ENCODE assay signal across 10 mouse cellular contexts in genomic region chr1:171613962-171614361, GRCm38 (mm10). TPM values are rescaled to one million over a fixed set of nuclear protein-coding genes. Genes with fewer than 3 reads are reported as not detected.
DNase-seq lines count a peak whose midpoint lies in the region; ATAC-seq and TF ChIP-seq lines count a peak whose summit lies in the region.
"Had no signal": no experiment of that assay in that cellular context is flagged by ENCODE, and none has a peak within 500 bp of the region (broad histone marks: within the 10 kb centered on the region; RNA-seq: fewer than 3 reads in every experiment).

No protein-coding gene starts in this region.

- H3K36me3 ChIP-seq in kidney, postnatal 0 days (ENCODE audit: insufficient read depth, low read length), result no peaks in the 10 kb centered on the region
- H3K36me3 ChIP-seq in kidney, embryonic 15.5 days, result no peaks in the 10 kb centered on the region
- no peaks in the 10 kb centered on the region for H3K36me3 ChIP-seq in hindbrain, embryonic 12.5 days
- H3K36me3 ChIP-seq: hindbrain, embryonic 13.5 days; neural tube, embryonic 15.5 days had no signal

- H3K9ac ChIP-seq in kidney, postnatal 0 days (ENCODE audit: low read depth, low read length), result no peak overlapping the region
- no peak overlapping the region for H3K9ac ChIP-seq in kidney, embryonic 15.5 days
- H3K9ac ChIP-seq in hindbrain, embryonic 12.5 days, result no peak overlapping the region
- H3K9ac ChIP-seq: hindbrain, embryonic 13.5 days; neural tube, embryonic 15.5 days had no signal

- no peak for ATAC-seq in kidney, postnatal 0 days (replicated peaks; ENCODE audit: low FRiP score, low read depth)
- ATAC-seq in kidney, embryonic 15.5 days (replicated peaks; ENCODE audit: low FRiP score), result no peak
- peak; percentile 39 for ATAC-seq in inflammation-experienced regulatory T-cells, adult 6 months
- ATAC-seq in monocyte, adult 5-6 weeks (replicated peaks; ENCODE audit: insufficient number of reproducible peaks, low FRiP score, low TSS enrichment, poor library complexity, severe bottlenecking), result no peak
- ATAC-seq in hindbrain, embryonic 12.5 days (ENCODE audit: low FRiP score), result no peak

- peak; percentile 18 for DNase-seq in kidney, postnatal 0 days (ENCODE audit: low spot score)
- DNase-seq in CD4-positive helper T cell, adult 2 months (ENCODE audit: low read depth, low spot score), result peak; percentile 51
- DNase-seq in ES-CJ7 (ENCODE audit: low read depth, low spot score), result peak; percentile 30
- no peak for DNase-seq in layer of hippocampus, adult 9-10 months (ENCODE audit: low spot score)

- no peaks in the 10 kb centered on the region for H3K27me3 ChIP-seq in kidney, postnatal 0 days (ENCODE audit: insufficient read depth, low read length)
- H3K27me3 ChIP-seq in kidney, embryonic 15.5 days, result no peaks in the 10 kb centered on the region
- H3K27me3 ChIP-seq in hindbrain, embryonic 12.5 days, result no peaks in the 10 kb centered on the region
- H3K27me3 ChIP-seq: hindbrain, embryonic 13.5 days; neural tube, embryonic 15.5 days had no signal

- TF ChIP-seq CTCF in kidney, postnatal 0 days (IDR thresholded peaks at IDR 0.05; ENCODE audit: low read depth), result peak; percentile 50; the same call in 1 of the 2 replicates

- H3K4me3 ChIP-seq in kidney, postnatal 0 days (replicated peaks; ENCODE audit: low read depth, low read length), result no peak overlapping the region
- H3K4me3 ChIP-seq in kidney, embryonic 15.5 days (replicated peaks), result no peak overlapping the region
- no peak overlapping the region for H3K4me3 ChIP-seq in hindbrain, embryonic 12.5 days
- H3K4me3 ChIP-seq: hindbrain, embryonic 13.5 days; neural tube, embryonic 15.5 days had no signal

- no peaks in the 10 kb centered on the region for H3K9me3 ChIP-seq in kidney, postnatal 0 days (replicated peaks; ENCODE audit: low read length)
- no peaks in the 10 kb centered on the region for H3K9me3 ChIP-seq in kidney, embryonic 15.5 days (replicated peaks)
- no peaks in the 10 kb centered on the region for H3K9me3 ChIP-seq in hindbrain, embryonic 12.5 days (replicated peaks)
- H3K9me3 ChIP-seq: hindbrain, embryonic 13.5 days; neural tube, embryonic 15.5 days had no signal

- H3K4me2 ChIP-seq in kidney, postnatal 0 days (ENCODE audit: low read length), result no peak overlapping the region
- no peak overlapping the region for H3K4me2 ChIP-seq in kidney, embryonic 15.5 days
- H3K4me2 ChIP-seq in hindbrain, embryonic 12.5 days (replicated peaks), result no peak overlapping the region
- H3K4me2 ChIP-seq: hindbrain, embryonic 13.5 days; neural tube, embryonic 15.5 days had no signal

- no peaks in the 10 kb centered on the region for H3K4me1 ChIP-seq in kidney, postnatal 0 days (replicated peaks; ENCODE audit: insufficient read depth, low read length)
- H3K4me1 ChIP-seq in kidney, embryonic 15.5 days, result 0 out of 2 replicates have a peak, but pooled peaks cover 5% of the 10 kb centered on the region
- H3K4me1 ChIP-seq in hindbrain, embryonic 12.5 days, result no peaks in the 10 kb centered on the region
- H3K4me1 ChIP-seq: hindbrain, embryonic 13.5 days; neural tube, embryonic 15.5 days had no signal

- H3K27ac ChIP-seq in kidney, postnatal 0 days, result no peak overlapping the region
- no peak overlapping the region for H3K27ac ChIP-seq in kidney, embryonic 15.5 days
- no peak overlapping the region for H3K27ac ChIP-seq in hindbrain, embryonic 12.5 days
- H3K27ac ChIP-seq: hindbrain, embryonic 13.5 days; neural tube, embryonic 15.5 days had no signal

- WGBS in kidney, postnatal 0 days, result 35% methylated on average over 2 of the region's 2 CpGs
- WGBS in kidney, embryonic 15.5 days, result 36% methylated on average over 2 of the region's 2 CpGs
- 51% methylated on average over 2 of the region's 2 CpGs for WGBS in hindbrain, embryonic 12.5 days

RNA-seq across cellular contexts. Expression of gene Ly9, which starts 6.8 kb away (rescaled TPM):
- 0.17 and 0.24 TPM in 2 replicates for polyA plus RNA-seq in kidney, postnatal 0 days (2015; fragmentation: Nextera tagmentation; extraction: Ambion mirVana)
- polyA plus RNA-seq in kidney, embryonic 15.5 days (2015; fragmentation: Nextera tagmentation; extraction: Ambion mirVana), result 0.32 and 0.42 TPM in 2 replicates
- polyA plus RNA-seq in inflammation-experienced regulatory T-cells, adult 6 months (2017; shearing (Covaris generic)), result 10 to 100 TPM; 58.2 to 92.2 (median 79.1) TPM
- total RNA-seq in monocyte, adult 5-6 weeks (2017), result 71.1 to 137 TPM (median 80.7 TPM) in 3 replicates
- polyA plus RNA-seq in hindbrain, embryonic 12.5 days (2016; fragmentation: Nextera tagmentation; extraction: Ambion mirVana), result not detected in 2 replicates

RNA-seq across cellular contexts. Expression of gene Slamf7, which starts 38.9 kb away (rescaled TPM):
- not detected in 2 replicates for polyA plus RNA-seq in kidney, postnatal 0 days (2015; fragmentation: Nextera tagmentation; extraction: Ambion mirVana)
- polyA plus RNA-seq in kidney, embryonic 15.5 days (2015; fragmentation: Nextera tagmentation; extraction: Ambion mirVana), result 0.13 TPM in 1 of 2 replicates, not detected in the other
- polyA plus RNA-seq in inflammation-experienced regulatory T-cells, adult 6 months (2017; shearing (Covaris generic)), result 10 to 100 TPM in 2 of 3 experiments, 1 to 10 TPM in 1; 8.5 to 62.5 (median 12.3) TPM
- 37.7 to 95.2 TPM (median 47.4 TPM) in 3 replicates for total RNA-seq in monocyte, adult 5-6 weeks (2017)
- polyA plus RNA-seq in hindbrain, embryonic 12.5 days (2016; fragmentation: Nextera tagmentation; extraction: Ambion mirVana), result not detected in 2 replicates
- polyA plus RNA-seq: hindbrain, embryonic 13.5 days had no signal

RNA-seq across cellular contexts. Expression of gene Cd244a, which starts 55.0 kb away (rescaled TPM):
- polyA plus RNA-seq in kidney, postnatal 0 days (2015; fragmentation: Nextera tagmentation; extraction: Ambion mirVana), result 0.08 and 0.20 TPM in 2 replicates
- polyA plus RNA-seq in kidney, embryonic 15.5 days (2015; fragmentation: Nextera tagmentation; extraction: Ambion mirVana), result 0.08 and 0.26 TPM in 2 replicates
- polyA plus RNA-seq in inflammation-experienced regulatory T-cells, adult 6 months (2017; shearing (Covaris generic)), result 1 to 10 TPM in 1 of 3 experiments, under 1 TPM in 1, not detected in 1; 0.20 to 1.6 TPM
- 232 to 381 TPM (median 239 TPM) in 3 replicates for total RNA-seq in monocyte, adult 5-6 weeks (2017)
- polyA plus RNA-seq in hindbrain, embryonic 12.5 days (2016; fragmentation: Nextera tagmentation; extraction: Ambion mirVana), result 0.08 TPM in 1 of 2 replicates, not detected in the other

Comparison
In these comparisons a context has a peak if more than half of its experiments do, and no peak if none do; other contexts are left out.
1. RNA of gene Ly9, which starts 6.8 kb away (polyA plus RNA-seq): 58.2 to 92.2 TPM in inflammation-experienced regulatory T-cells, adult 6 months; 0.32 to 0.42 TPM in kidney, embryonic 15.5 days, 0.17 to 0.24 TPM in kidney, postnatal 0 days and not detected in hindbrain, embryonic 12.5 days; every median in the first group is over 10 times any median in the second.